Mouse (Mus musculus) bone marrow macrophage, adult 2 months (primary cell): ENCODE results near the gene Slc2a3.

Source experiments
- CTCF ChIP-seq: IDR thresholded peaks from 2 replicates; pipeline ENCODE4 v1.5.1; 2012; ENCODE audit warnings: low read depth, mild to moderate bottlenecking, low read length, moderate library complexity
- POLR2A ChIP-seq: IDR thresholded peaks from 2 replicates; pipeline ENCODE4 v1.6.1; 2012; ENCODE audit warnings: mild to moderate bottlenecking, low read depth, low read length, borderline replicate concordance

GRCm38 (mm10) chr6:122702480-122703124, 98.8 kb downstream of the Slc2a3 start:
- TF ChIP-seq CTCF (no peak), POLR2A (no peak)
